Mouse (Mus musculus) ZHBTc4 (cell line): ENCODE results near the gene Nacad.

Source experiments
- DNase-seq: peaks from one replicate; pipeline ENCODE4 v3.0.0-alpha.2; 2011; ENCODE audit warnings: low read depth, low spot score

The Nacad gene

DNA sequence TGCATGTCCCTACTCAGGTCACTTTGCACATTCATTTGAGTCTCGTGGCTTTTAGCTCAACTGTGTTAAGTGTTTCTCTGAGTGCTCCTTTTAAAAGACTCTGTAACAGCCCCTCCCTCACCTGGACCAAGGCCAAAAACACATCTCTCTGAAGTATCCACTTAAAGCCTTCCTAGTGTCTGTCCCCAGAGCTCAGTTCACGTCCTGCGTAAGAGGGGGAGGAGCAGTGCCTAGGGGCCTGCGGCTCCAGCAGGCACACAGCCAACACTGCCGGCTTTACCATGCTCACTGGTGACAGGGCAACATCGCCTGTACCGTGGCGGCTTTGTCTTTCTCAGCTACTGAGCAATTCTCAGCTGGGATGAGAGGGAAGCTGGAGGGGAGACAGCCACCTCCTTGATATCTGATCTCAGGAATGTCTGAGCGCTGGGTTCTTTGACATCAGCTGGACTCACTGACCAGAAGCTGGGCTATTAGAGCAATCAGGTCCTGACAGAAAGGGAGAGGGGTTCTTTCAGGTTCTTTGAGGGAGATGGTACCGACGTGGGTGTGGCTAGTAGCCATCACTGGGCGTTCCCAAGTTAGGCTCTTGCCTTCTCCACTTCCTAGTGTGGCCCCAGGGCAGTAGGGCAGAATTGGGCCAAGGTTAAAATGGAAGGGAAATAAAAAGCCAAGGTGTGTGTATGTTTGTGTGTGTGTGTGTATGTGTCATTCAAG, 1.8 kb downstream of the Nacad start:
- DNase-seq: peak; percentile 80

DNA sequence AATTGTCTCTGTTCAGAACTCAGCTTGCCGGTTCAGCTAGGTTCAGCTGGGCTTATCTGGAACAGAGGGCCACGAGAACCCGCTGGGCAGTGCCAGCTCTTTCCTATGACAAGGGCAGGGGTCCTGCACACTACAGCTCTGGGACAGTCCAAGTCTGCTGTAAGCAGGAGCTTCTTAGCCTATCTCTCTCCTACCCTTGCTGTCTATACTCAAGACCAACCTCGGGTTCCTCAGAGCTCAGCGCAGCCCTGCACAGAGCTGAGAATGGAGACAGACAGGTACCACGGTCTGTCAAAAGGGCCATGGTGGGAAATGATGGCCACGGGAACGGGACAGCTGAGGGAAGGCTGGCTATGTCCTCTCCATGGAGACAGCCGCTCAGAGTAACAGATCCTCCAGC, 2.6 kb downstream of the Nacad start:
- no peak for DNase-seq

DNA sequence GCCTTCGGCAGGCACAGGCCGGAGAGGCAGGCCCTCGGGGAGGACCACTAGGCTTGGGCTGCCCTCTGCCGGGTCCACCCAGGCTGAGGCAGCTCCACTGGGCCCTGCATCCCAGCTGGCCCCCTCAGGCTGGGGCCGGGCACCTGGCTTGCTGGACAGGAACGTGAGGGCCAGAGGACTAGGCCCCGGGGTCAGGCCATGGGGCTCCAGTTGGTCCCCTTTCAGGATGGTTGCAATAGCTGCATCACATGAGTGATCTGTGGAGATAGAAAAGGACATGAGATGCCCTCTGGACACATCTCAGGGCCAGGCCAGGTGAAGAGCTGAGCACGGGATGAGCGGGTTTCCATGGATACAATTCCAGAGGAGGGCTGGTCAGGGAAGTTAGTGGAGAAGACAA, 3.2 kb downstream of the Nacad start:
- no peak for DNase-seq

DNA sequence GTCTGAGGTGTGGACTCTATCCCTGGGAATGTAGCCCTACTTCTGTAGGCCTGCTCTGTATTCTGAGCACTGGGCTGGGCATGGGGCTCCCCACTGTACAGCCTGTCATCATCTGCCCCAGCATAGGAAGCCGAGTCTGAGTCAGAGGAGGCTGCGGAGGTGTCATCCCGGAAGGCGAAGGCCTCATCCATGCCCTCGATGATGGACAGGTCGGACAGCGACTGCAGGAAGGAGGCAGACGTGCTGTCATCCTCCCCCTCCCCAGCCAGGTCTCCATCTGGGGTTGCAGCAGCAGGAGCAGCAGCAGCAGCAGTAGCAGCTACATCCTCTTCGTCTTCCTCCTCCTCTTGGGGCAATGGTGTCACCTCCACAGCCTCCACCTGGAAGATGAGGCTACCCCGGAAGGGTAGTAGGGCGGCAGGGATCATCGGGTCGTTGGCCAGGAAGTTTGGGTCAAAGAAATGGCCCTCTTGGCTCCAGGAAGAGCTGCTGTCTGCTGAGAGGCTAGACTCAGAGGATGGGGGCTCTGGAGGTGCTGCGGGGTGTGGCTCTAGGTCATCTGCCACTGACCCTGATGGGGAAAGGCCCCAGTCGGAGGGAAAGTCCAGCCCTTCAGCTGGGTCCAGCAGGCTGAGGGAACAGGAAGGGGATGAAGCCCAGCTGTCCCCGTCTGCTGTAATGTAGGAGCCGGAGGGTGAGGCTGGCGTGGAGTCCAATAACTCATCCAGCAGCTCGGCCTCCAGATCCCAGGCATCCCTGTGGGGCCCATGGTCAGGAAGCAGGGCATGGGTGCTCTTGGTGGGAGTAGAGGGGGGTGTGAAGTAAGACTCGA, 4.0 kb downstream of the Nacad start:
- no peak for DNase-seq

DNA sequence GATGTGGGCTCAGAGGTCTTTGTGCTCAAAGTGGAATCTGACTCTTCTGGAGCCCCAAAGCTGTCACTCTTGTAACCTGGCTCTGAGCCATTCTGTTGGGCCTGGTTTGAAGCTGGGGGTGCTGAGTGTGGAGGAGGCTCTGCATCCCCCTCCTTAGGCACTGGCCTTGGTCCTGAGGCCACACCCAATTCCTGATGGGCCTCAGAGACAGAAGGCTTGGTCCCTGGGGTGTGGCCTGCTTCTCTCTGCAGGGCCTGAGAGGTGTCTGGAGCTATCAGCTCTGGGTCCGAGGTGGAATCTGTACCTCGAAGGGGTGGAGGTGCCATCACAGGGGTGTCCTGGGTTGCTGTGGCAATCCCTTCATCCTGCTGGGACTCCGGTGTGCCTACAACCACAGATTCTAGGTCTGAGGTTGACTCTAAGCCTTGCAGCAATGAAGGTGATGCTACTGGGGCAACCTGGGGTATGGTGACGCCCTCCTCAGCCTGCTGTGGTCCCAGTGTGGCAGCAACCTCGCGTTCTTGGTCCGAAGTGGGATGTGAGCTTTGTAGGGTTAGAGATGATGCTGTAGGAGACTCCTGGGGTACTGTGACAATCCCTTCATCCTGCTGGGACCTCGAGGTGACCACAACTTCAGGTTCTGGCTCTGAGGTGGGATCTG, 5.4 kb downstream of the Nacad start:
- DNase-seq: no peak

DNA sequence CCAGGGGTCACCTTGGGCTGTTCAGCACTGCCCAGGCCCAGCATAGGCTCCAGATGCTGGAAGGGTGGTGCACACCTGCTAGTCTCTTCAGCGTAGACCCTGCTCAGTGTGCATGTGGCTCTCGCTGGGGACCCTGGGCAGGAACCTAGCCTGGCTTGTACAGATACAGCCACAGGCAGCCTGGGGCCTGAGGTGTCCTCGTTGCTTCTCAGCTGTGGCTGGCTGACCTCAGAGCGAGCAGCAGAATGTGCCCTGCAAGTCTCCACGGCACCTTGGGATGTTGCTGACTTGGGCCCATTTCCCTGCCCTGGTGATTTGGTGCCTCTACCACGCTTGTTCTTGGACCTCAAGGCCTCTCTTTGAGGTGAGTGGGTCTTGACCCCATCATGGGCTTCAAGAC, 6.0 kb downstream of the Nacad start:
- no peak for DNase-seq

DNA sequence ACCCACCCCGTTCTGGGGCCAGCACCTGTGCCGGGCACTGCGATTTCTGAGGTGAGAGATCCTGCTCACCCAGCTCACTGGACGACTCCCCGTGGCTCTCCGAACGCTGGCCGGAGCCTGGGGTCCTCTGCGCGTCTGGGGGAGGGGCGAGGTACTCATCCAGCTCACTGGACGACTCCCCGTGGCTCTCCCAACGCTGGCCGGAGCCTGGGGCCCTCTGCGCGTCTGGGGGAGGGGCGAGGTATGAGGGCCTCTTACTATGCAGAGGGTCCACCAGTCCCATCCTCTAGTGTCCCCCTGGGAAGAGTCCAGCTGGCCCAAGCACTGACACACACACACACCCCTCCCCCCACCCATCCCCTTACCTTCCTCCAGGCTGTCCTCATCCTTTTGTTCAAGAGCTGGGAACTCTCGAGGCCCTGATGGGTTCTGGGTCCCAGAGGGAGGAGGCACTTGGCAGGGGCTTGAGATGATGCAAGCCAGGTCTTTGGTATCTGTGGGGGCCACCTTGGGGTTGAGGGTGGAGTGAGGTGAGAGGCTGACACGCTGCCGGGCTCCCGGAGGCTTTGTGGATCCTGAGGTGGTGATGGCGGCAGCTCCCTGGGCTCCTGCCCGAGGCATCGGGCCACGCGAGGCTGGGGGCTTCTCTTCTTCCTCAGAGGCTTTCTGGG, 6.7 kb downstream of the Nacad start:
- DNase-seq: no peak

DNA sequence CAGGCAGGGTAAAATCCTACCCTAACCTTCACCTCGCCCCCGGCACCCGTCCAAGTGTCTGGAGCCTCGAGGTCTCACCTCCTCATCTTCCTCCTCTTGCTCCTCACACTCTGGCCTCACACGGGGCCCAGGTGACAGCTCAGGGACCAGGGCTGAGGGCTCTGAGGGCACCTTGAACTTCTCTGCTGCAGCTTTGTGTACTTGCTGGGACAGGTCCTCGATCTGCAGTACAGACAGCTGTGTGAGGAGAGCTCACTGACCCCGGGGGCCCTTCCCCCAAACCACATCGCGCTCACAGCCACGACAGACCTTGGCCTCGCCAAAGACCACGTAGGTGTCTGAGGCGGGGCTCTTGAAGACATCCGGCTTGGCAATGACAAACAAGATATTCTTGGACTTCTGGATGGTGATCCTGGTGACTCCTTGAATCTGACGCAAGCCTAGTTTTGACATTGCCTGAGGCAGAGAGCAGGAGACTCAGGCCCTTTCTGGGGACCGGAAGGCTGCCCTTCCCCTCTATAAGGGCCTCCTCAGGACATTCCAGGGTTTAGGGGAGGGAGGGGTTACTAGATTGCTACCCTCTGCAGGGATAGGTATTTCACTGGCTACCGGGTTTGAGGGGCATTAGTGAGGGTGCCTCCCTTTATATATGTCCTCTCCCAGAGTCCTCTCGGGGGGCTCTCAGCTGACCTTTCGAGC, 7.5 kb downstream of the Nacad start:
- no peak for DNase-seq

DNA sequence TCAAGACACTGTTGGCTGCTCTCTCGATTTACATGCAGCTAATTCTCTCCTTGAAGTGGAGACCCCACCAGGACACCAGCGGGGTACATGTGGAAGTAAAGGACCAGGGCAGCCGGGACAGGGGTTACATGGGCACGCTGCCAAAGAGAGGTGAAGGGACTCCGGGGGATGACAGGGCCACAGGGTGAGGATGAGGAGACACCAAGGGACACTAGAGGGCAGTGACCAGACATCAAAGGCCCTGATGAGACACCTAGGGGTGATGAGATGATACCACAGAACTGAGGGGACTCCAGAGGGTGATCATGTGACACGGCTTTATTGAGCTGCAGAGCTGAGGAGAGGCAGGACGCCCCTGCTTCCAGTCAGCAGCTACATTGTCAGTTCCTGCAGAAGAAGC, 8.3 kb downstream of the Nacad start:
- no peak for DNase-seq

DNA sequence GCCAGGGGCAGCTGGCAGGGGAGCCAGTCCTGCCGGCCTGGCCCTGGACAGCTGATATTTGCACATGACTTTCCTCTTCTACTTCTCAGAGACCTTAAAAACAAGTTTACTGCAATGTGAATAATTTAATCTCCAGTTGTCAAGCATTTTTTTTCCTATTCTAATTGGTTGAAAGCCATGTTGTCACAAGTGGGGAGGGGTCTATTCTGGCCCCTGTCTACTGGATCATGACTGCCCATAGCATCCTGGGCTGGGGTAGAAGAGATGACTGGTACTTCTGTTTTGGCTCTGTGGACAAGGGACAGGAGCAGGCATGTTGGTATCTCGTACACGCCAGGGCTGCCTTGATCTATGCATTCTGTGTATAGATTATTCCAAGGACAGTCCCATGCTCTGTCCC, 9.2 kb downstream of the Nacad start:
- DNase-seq: no peak

DNA sequence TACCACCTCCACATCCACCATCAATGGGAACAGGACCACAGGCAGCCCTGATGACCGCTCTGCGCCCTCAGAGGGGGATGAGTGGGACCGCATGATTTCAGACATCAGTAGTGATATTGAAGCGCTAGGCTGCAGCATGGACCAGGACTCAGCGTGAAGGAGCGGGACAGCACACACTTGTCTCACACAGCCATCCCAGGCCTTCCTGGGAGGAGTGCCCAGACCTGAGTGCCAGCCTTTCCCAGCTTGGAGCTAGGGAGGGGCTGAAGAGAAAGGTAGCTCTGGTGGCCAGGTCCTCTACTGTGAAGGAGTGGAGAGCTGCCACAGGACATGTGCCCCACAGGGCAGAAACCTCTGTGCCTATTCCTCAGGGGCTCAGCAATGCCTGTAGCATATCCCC, 9.6 kb downstream of the Nacad start:
- DNase-seq: no peak

DNA sequence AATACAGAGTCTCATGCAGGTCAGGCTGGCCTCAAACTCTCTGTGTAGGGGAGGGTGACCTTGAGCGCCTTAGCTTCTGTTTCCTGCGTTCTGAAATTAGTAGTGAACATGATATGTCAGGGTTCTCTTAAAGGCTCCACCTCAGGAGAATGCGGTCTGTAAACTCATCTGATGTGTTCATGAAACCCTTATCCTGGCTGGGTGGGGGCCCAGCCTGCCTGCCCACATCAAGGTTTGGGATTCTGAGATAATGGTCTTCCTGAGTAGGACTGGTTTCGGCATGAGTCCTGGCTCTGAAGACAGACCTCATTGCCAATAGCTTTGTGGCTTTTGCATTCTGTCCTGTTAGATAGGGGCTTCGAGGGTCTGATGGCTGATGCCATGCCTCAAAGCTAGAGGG, 10.5 kb downstream of the Nacad start:
- DNase-seq: no peak

DNA sequence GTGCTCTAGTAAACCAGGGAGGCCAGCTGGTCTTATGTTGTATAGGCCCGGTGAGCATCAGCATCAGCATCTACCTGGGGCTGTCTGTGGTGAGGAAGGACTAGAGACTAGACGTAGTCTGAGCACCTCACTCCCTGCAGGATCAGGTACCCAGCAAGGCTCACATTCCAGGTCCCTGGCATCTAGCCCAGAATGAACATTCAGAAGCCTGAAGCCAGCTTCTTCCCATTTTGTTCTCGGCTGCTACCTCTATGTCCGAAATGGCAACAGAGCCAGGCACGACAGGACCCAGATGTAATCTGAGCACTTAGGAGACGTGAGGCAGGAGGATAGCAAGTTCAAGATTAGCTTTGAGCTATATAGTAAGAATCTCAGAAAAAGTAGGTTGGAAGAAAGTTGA, 11.0 kb downstream of the Nacad start:
- no peak for DNase-seq

DNA sequence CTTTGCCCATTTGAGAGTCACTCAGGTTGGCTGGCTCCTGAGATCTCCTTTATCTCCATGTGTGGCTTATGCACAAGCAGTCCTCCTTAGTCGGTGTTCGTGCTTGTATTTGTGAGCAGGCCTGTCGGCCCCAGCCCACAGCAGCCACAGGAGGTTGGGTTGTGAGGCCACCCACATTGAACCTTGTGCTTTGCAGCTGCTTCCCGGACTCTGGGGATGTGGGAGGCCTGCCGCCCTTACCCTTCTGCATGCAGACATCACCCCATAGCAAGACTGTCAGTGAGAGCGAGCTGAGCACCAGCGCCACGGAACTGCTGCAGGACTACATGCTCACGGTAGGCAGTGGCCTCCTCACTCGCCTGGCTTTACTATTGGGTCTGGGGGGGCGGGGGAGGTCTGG, 12.4 kb downstream of the Nacad start:
- no peak for DNase-seq

DNA sequence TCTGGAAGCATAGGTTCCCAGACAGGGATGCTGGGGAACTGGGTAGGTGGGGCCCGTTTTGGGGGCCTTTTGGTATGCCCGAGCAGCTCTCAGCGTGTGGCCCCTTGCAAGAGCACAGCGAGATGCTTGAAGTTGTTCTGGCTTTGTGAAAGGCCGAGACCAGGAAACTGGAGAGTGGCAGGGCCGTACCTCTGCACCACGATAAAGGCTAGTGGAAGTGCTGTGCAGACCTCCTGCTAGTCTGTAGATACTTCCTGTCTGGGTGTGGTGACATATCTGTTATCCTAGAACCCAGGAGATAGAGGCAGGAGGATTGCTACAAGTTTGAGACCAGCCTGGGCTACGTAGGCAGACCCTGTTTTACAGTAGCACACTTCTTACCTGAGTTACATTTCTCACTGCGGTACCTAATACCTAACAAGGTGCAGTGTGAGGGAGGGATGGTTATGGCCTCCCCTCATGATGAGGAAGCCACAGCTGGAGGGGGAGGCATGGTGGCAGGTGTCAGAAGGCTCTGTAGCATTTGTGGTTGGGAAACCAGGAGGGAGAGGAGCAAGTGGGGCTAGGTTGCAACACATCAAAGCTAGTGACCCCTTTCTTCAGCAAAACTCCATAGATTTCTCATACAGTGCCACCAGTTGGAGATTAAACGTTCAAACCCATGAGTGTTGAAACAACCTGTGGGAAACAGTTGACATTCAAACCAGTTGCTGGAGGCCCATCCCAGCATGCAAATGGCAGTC, 14.7 kb downstream of the Nacad start:
- no peak for DNase-seq

DNA sequence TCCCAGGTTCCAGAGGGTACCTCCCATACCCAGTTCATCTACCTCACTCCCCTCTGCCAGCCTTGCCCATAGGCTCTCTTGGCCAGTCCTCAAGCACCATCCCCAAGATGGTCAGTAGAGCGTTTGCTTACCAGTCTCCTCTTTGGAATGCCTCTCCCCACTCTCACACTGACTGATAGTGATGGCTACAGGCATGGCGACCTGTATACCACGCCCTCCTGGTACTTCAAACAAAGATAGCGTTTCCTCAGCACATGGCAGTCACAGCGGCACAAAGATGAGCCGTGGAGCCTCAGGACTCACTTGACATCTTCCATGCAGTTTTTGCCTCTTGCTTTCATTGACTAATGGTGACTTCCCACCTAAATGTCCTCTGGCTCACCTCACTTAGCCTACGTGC, 16.0 kb downstream of the Nacad start:
- DNase-seq: no peak

DNA sequence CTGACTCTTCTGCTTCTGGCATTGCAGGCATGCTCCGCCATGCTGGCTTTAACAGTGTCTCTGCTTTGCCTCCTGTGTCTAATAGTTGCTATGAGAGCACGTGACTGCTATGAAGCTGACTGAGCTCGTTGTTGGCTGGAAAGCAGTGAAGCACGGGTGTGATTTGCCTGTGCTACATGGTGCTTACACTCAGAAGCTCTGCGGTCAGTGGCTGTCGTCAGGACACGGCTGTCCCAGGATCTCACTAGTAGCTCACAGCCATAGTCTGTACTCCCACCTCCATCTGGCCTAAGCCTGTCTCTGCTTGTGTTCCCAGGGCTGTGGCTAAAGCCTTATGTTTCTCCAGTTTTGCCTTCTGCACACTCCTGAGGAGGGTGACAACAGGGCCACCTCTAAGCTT, 17.6 kb downstream of the Nacad start:
- DNase-seq: no peak

DNA sequence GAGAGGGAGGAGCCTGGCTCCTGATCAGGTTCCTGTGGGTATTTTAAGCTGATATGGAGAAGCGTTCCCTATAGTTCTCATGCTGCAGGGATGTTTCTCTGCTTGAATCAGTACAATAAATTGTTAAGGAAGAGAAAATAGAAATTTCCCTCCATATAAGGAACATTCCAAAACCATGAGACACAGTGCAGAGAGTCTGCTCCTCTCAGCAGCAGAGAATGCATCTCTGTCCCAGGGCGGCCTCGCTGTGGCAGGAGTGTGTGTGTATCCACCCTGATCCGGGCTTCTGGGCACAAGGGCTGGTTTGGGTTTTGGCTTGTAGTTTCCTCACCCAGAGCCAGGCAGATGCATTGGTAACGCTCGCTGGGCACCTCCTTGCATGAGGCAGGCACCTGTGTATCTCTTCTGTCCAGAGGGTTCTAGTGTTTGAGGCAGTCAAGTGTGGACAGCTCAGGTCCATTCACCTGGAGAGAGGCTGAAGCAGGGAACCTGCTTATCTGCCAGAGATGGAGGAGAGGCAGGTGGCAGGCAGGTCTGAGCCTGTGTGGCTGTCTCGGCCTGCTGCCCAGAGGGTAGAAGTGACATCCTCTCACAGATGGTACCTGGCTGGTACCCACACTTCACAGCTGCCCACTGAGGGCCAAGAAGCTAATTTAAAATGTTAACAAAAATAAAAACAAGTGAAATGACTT, 18.5 kb downstream of the Nacad start:
- no peak for DNase-seq

DNA sequence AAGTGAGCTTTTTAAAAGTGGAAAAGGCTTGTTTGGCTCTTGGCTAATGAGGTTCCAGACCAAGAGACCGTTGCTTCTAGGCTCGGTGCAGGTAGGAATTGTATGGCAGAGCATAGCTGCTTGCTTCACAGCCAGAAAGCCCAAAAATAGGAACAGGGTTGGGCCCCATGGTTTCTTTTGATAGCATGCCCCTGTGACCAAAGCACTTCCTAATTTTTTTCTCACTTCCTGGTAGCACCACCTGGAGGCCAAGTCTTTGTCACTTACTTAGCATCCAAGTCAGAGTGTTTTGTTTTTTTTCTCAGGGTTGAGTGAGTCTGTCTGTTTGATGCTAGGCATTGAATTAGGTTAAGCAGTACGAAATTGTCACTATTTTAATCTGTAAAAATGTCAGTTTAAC, 19.2 kb downstream of the Nacad start:
- DNase-seq: no peak

DNA sequence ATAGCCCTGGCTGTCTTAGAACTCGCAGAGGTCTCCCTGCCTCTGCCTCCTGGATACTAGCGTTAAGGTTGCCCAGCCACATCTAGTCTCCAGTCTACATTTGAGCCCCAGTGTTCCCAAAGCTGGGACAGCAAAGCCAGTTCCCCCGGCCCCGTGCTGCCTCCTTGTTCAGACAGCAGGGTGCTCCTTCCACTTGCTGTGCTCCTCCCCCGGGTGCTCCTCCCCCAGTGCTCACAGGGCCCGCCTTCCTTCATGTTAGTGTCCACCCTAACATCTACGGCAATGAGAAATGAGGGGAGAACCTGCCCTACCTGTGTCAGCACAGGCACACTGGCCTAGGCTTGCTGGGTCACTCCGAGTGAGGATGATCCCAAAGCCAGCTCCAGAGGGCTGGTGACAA, 20.1 kb downstream of the Nacad start:
- no peak for DNase-seq
